Mouse (Mus musculus): ENCODE measurements around the gene Vmn1r220.
"Not testable (repeated sequence)": the region's sequence is repeated elsewhere in the genome, so short reads cannot be mapped to it uniquely, and the experiment has no call there.

Gene Vmn1r220

DNA sequence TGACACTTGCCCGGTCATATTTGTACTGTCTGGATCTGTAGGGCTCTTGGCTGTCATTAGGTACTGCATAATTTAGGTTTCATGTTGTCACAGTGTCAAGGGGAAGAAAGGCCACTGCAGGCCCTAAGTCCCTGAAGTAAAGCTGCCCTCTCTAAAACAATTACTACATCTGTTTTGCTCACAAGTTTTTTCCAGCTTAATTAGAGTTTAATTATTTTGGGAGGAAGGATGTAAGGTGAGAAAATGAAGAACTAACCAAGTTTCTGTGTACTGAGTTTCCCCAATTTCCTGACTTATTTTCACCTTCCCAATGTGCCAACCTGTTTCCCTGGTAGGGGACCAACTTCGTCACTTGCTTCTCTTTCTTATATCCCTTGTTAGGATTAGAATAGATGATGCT, at the start of gene Vmn1r220:
TSS of gene Vmn1r220 (minus strand) at position 101 of the 400 bp plus-strand sequence.
- no peak for TF ChIP-seq GATA4 (IDR thresholded peaks at IDR 0.05; ENCODE audit: insufficient replicate concordance, low read length)

DNA sequence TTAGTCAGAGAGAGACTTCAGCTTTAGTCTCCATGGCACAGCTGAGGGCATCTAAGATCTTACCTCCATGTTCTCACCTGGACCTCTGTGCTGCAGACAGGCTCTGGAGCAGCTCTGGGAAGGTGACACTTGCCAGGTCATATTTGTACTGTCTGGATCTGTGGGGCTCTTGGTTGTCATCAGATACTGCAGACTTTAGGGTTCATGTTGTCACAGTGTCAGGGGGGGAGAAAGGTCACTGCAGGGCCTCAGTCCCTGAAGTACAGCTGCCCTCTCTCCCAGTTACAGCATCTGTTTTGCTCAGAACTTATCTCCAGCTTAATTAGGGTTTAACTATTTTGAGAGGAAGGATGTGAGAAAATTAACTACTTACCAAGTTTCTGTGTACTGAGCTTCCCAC, 48.1 kb upstream of the Vmn1r220 start, which contains the start of gene Vmn1r222:
TSS of gene Vmn1r222 (minus strand) at position 101 of the 400 bp plus-strand sequence.
- not testable (repeated sequence) for TF ChIP-seq GATA4 (IDR thresholded peaks at IDR 0.05; ENCODE audit: insufficient replicate concordance, low read length)

- not testable (repeated sequence) for TF ChIP-seq GATA4 (IDR thresholded peaks at IDR 0.05; ENCODE audit: insufficient replicate concordance, low read length)
These were observed 26.1 kb upstream of the Vmn1r220 start, which contains the start of gene Vmn1r221 for GRCm38 (mm10) chr13:23213827-23214226. Gene Vmn1r221 (plus strand): TSS chr13:23214127.

DNA sequence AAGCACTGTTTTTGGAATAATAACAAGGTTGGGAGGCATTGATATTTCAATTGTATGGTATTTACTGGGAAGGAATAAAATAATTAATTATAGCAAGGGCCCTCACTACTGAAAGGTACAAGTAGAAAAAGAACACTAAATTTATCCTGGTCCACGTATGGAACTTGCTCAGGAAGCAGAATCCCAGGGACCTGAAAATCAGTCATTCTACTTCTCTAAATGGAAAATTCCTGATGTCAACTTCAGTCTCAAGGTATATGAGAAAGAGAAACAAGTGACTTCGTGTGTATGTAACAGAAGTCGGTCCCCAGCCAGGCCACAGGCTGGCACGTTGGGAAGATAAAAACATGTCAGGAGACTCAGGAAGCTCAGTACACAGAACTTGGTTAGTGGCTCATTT, 28.8 kb downstream of the Vmn1r220 start, which contains the start of gene Vmn1r219:
TSS of gene Vmn1r219 (plus strand) at position 301 of the 400 bp plus-strand sequence.
- TF ChIP-seq GATA4 (IDR thresholded peaks at IDR 0.05; ENCODE audit: insufficient replicate concordance, low read length) = no peak

DNA sequence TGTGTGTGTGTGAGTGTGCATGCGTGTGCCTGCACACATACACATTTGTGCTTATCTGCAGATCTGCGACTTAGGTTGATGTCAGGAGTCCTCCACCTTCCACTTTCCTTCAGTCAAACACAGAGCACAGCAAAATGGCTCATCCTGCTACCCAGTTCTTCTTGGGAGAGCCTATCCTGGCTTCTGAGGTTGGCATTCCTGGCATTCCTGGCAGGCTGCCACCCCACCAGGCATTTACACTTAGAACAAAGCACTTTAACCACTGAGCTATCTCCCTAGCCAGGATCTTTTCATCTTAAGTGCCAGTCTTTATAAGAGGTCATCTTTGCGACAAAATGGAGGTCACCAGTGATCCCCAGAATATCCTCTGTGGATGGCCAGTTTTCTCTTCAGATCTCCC, 29.9 kb downstream of the Vmn1r220 start:
- TF ChIP-seq GATA4 (IDR thresholded peaks at IDR 0.05; ENCODE audit: insufficient replicate concordance, low read length) = no peak

- TF ChIP-seq GATA4 (IDR thresholded peaks at IDR 0.05; ENCODE audit: insufficient replicate concordance, low read length) = no peak
These were observed 48.9 kb downstream of the Vmn1r220 start for GRCm38 (mm10) chr13:23138880-23139279.

- TF ChIP-seq GATA4 (IDR thresholded peaks at IDR 0.05; ENCODE audit: insufficient replicate concordance, low read length) = no peak
These were observed 54.3 kb downstream of the Vmn1r220 start for GRCm38 (mm10) chr13:23133501-23133900.

DNA sequence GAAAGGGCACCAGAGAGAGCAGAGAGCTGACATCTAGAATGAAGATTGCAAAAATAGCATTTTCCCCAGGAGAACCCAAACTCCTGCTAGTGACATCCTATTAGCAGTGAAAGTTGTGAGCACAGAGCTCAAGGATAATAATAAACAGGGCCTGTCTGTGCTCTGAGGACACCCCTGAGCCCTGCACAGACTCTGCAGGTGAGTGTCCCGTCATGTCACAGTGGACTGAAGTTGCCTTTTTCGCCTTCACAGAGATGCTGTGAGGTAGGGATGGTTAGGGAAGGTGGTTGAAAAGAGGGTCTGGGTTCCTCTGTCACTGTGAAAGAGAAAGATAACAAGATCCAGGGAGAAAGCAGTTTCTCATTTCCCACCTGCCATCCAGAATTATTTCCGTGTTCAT, 54.7 kb downstream of the Vmn1r220 start, which contains the start of gene Vmn1r218:
TSS of gene Vmn1r218 (plus strand) at position 57 of the 400 bp plus-strand sequence.
- TF ChIP-seq GATA4 (IDR thresholded peaks at IDR 0.05; ENCODE audit: insufficient replicate concordance, low read length) = no peak
